Mouse (Mus musculus): ENCODE measurements around the gene Btg3.

Btg3 gene

DNA sequence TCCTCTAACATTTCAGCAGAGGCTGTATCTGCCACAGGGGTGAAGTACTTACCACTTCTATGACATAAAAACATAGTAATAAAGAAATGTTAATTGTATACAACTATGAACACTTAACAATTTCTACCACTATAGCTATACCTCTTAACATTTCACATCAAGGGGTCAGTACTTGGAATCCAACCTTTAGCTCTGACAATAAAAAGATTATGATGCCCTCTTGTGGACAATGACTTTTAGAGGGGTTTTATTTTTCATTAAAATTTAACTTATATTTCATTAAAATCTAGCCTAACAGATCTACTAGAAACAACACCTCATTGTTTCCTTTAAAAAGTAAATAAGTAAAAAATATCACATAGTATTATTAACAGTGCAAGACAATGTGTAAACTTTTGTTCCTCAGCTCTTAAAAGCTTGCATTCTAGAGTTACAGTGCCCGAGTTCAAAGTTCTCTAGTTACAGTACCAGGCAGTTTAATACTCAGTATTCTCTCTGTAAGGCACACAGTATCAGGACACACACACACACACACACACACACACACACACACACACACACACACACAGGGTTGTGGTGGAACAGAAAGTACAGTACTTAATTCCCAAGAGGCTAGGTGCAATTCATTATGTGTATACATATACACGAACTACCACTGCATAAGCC, 30.2 kb downstream of the Btg3 start:
- DNase-seq (ENCODE audit: low read depth, low spot score), result no peak

DNA sequence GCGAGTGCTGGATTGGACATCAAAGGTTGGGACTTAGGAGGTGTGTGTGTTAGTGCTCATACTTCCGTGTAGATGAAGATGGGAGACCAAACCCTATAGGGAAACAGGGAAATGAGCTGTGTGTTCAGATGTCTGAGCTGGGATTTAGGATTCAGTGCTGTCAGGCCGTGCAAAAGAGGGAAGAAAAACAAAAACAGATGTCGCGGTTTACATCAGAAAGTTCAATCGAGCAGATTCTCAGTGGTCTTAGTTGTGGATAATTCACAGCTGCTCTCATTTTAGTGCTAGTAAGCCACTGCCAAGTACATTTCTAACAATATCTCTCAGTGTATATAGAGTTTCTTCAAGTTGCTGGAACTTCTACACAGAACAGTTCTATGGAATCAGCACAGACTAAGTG, 33.2 kb downstream of the Btg3 start:
- DNase-seq (ENCODE audit: low read depth, low spot score), result no peak

DNA sequence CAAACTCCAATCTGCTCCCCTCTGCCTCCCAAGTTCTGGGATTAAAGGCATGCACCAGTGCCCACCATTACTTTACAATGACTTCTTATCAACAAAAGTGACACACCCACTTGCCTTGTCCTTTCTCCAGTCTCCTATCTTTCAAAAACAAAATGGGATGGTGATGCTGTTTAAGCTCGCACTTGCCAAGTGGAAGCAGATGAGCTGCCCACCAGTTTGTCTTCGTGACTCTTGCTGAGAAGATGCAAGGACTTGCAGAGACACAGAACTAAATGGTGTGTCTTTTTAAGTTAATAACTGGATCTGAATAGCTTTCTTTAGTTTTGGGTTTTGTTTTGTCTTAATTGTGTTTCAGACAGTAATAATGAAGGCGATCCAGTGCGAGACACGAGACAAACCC, 34.2 kb downstream of the Btg3 start:
- DNase-seq (ENCODE audit: low read depth, low spot score), result no peak

DNA sequence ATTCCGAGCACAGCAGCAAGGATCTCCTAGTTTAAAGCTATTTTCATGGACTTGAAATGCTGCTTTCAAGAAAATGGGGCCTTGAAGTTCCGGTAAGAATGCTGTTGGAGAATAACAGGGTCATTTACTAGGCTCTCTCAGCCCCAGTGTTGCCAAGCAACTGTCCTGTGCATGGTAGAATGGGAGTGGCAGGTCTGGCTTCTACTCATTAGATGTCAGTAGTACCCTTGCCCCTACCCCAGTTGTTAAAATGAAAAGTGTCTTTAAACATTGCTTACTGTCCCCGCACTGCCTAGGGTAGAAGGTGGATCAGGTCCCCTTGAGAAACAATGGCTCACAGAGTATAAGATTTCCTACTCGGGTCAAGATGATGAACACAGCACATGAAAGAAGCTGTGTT, 35.6 kb downstream of the Btg3 start:
- no peak for DNase-seq (ENCODE audit: low read depth, low spot score)

DNA sequence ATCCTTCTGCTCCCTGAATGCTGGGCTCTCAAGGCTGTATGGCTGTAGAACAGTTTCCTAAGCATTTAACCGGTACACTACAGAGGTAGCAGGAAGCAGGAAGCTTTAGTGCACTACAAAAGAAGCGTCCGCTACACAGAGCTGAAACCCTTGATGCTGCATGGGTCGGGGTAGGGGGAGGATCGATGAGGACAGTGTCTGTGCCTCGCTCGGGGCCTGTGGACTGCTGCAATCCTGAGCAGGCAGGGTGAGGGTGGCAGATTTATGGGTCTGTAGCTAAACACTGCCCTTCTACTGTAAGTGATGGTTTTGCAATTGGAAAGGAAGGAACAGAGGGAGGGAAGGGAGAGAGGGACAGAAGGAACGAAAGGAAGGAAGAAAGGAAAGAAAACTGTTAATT, 39.8 kb downstream of the Btg3 start:
- no peak for DNase-seq (ENCODE audit: low read depth, low spot score)

DNA sequence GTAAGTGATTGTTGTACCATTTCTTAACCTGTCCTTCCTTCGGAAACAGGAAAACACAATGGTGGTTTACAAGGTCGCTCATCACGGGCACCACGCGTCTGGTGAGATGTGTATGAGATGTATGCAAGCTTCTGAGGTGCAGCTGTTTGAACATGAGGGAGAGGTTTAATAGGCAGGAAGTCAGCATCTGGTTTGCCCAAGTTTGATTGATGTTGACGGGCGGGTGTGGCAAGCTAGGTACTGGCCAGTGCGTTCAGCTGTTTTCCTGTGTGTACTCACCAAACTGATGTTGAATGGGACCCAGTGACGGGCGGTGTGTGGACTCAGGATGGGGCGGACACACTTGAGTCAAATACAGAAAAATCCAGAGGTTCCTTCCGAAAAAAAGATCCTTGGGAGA, 49.0 kb downstream of the Btg3 start:
- DNase-seq (ENCODE audit: low read depth, low spot score), result no peak

DNA sequence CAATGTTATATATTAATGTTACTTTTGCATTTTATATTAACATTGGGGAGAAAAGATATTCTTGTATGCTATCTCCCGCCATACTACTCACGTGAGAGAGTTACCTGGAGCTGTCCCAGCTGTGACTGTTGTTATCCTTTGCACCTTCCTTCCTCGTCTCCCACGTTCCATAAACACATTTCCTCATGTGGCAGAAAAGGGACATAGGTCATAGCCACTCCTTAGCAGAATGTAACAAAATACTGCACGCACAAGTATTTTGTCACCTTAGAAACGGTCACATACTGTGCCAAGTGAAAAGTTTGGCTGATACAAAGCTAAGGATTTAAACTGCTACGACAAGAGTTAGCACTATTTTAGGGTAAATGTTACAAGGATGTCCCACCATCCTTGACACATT, 49.4 kb downstream of the Btg3 start:
- DNase-seq (ENCODE audit: low read depth, low spot score), result no peak

DNA sequence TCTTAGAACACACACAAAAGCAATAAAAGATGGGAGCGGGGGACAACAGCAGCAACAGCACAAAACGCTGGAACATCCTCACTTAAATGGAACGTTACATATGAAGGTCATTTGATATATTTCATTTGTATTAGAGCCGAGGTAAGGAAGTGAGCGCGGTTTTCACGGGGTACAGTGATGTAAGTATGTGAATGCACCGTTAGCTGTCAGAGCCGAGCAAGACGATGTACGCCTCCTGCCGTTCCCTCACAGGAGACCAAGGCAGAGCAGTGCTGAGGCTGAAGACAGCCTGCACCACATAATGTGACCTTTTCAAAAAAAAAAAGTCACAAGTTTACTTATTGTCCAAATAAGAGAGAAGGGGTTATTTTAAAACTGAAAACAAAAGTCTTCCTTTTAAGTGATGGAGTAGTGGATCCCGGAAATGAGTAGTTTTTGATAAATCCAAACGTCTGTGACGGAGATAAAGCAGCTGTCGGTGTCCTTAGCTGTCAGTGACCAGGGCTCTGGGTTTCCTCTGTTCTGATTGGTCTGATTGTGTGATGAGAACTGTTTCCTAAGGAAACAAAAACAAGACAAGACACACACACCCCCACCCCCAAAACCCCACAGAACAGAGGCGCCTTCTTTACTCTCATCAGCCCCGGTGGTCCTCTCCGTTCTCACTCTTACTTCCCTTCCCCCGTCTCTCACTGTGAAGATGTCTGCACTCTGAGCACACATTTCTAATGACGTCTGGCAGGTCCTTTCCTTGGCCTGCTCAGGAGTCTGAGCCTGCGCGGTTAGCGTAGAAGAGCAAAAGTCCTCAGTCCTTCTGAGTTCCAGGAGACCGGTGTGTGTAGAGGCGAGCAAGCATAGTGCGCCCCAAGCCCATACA, 50.8 kb downstream of the Btg3 start:
- DNase-seq (ENCODE audit: low read depth, low spot score), result no peak

DNA sequence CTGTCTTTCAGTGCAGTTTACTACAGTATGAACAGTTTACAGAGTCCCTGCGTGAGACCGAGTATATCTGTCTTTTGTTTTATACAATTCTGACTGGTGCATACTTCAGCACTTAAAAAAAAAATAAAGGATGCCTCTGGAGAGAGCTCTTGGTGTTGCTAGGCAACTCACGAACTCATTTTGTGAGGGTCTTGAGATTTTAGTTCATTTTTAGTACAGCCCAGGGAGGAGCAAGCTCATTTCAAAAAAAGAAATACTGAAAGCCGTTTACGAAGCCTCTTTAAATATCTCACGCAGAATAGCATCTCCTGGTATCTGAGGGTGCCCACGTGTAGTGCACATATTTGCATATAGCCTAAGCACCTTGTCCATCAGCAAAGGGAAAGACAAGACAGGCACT, 54.9 kb downstream of the Btg3 start:
- DNase-seq (ENCODE audit: low read depth, low spot score), result peak; percentile 76

DNA sequence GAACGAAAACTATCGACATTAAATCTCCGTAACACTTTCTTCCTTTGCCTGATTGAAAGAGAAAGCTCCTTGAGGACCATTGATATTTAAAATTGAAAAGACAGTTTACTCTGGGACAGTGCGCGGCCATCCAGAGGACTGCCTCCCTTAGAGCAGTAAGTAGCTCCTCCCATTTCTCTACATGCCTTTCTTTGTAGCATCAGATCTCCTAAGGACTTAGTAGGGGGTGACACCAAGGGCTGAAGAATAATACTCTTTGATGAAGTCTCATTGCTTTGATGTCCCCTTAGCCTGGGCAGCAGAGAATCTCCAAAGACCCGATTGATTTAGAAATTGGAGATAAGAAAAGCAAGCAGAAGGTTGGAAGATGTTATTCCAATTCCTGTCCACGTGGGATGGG, 55.4 kb downstream of the Btg3 start:
- no peak for DNase-seq (ENCODE audit: low read depth, low spot score)

DNA sequence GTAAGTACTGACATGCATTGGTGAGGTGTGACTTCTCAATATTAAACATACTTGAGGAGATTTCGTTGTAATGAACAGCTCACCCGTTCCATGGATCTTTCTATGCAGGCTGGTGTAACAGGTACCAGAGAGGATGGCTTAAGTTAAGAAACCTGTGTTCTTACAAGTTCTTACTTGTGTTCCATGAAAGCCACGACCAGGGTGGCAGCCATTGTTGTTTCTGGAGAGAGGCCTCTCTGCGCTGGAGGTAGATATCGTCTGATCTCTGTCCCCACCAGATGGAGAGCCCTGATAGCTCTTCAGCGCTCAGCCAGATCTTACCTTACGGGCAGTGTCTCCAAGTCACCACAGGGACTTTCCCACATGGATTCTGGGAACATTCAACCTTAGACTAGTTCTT, 57.3 kb downstream of the Btg3 start:
- no peak for DNase-seq (ENCODE audit: low read depth, low spot score)

DNA sequence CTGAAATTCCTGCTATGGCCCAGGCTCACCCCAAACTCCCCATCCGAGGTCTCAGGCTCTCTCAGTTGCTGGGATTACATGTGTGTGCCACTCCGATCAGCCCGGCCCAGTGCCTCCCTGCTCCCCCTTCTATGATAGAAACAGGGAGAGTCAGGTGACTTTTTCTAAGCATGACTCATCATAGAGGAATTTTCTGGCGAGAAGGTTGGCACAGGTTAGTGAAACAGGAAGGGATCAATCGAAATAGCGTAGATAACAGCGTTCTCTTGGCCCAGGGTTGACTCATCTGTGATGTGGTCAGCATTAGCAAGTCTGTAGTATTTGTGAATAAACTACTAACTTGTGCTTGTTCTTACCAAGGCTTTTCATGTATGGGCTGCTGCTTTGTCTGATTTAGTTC, 59.0 kb downstream of the Btg3 start:
- no peak for DNase-seq (ENCODE audit: low read depth, low spot score)

DNA sequence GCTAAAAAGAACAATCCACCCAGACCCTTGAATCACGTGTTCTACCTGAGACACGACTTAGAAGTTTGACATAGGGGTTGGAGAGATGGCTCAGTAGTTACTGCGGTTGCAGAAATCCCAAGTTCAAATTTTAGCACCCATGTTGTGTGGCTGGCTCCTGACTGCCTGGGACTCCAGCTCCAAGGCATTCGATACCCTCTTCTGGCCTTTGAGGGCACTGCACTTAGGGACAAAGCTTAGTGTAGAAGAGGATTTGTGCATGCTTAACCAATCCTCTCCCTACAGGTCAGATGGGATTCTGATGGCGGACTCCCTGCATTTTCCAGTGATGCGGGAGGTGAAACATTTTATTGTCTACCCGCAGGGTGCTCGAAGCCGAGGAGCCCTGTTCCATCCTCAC, 60.1 kb downstream of the Btg3 start:
- no peak for DNase-seq (ENCODE audit: low read depth, low spot score)

DNA sequence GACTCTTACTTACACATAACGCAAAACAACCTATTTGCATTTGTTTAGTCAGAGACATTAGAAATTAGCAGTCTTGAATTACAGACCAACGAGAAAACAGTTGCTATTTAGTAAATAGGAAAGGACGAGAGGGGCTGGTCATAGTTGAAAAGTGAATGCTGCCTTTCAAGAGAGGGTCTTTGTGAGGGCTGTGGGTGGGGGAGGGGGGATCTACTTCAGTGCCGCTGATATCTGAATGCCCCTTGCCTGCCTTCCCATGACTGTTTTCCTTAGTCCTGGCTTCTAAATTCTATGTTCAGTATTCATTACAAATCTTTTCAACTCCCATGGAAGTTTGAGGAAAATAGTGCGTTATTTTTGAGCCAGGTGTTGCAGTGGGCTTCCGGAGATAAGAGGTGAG, 63.0 kb downstream of the Btg3 start:
- DNase-seq (ENCODE audit: low read depth, low spot score), result no peak

DNA sequence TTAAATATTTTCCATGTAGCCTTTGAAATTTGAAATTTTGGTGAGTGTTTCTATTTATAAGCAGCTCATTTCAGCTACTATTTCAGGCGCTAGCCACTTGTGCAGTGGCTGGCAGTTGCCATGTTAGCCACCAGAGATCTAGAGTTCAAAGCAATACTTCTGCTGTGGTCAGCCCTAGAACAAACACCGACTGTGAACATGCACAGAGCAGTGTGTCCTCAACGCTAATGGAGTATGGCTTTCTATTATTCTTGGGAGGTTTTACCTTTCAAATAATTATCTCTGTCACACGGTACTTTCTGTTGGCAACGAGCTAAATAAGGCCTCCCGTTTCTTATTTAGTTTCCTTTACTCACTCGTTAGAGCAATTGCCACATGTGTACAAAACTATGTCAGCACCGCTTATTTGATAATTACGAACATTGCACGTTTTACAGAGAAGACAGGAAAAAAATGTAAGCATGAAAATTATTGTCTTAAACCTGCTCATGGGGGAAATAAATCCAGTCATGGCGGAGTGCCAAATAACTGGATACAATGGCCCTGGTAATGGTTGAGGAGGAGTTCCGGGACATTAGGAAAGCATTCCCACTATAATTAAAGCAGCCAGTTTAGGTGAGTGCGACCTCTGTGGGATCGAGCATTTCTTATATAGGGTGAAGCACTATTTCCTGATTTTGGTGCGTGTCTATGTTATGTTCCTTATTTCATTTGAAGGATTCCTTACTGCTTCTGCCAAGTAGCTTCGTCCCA, 63.7 kb downstream of the Btg3 start:
- no peak for DNase-seq (ENCODE audit: low read depth, low spot score)

DNA sequence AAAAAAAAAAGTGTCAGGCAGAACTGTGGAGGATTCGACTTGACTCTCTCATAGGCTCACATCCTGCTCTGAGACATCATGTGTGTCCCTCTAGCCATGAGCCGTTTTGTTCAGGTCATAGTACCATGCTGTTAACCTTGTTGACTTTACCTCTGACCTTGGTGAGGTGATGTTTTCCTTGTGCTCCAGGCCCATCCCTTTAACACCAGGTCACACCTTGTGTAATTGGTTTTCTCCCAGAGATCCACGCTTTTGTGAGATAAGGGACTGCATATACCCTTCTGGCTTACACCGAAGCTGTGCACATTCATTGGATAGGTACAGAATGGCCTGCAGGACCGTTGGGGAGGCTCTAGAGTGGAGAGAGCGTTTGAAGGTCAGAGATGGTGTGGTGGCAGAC, 67.7 kb downstream of the Btg3 start:
- DNase-seq (ENCODE audit: low read depth, low spot score), result no peak

DNA sequence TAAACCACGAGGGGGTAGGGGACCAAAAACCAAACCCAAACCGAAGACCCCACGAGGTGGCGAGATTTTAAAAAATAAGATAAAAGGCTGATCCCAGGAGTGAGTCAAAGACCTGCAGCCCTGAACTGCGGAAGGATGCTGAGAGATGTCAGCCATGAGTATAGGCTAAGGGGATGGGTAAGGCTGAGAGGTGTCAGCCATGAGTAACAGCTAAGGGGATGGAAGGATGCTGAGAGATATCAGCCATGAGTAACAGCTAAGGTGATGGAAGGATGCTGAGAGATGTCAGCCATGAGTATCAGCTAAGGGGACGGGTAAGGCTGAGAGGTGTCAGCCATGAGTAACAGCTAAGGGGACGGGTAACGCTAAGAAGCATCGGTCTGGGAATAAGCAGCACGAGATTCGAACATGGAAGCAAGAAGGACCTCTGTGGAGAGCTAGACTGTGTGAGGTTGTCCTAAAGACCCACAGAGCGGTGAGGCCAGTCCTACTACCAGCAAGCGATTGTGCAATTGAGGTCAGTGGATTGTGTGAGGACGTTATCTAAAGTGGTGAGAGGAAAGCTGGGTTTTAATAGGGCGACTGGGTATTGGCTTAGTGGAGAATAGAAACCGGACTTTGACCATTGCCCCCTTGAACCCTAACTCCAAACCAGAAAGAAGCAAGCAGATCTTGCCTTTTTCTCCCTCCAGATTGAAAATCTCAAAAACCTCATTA, 69.4 kb downstream of the Btg3 start:
- no peak for DNase-seq (ENCODE audit: low read depth, low spot score)

DNA sequence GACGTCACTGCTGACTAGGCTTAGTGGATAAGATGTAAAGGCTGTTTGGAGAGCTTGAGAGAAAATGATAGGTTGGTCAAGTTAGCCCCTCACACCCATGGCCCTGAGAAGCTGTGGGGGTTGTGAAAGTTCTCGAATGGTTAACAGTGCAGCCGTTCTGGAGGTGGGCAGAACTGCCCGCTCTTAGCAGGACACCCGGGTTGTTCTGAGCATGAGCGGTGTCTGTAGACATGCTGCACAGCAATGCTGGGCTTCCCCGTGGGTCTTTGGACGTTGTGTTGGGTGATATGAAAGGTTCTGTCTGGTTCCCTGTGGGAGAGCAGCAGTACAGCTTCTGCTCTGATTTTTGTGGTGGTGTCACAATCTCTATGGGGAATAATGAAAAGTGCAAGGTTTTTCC, 70.4 kb downstream of the Btg3 start:
- no peak for DNase-seq (ENCODE audit: low read depth, low spot score)

DNA sequence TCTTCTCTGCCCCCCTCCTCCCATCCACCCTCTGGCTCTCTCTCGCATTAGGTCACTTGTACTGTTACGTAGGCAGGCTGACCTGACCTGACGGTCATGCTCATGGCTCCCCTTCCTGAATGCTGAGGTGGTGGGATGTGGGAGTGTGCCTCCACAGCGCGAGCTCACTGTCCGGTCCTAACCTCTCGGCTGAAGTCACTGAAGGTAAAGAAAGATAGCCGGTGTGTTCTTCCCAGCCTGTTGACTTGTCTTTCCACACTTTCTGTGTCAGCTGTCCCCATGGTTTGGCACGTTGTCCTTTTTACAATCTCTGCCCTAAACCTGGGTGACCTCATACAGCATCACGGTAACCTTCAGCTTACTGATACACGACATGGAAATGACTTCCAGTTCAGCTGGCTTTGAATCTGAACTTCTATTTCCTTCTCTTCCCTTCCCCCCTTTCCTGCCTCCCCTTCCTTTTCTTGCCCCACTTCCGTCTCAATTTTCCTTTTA, 71.3 kb downstream of the Btg3 start:
- DNase-seq (ENCODE audit: low read depth, low spot score), result no peak

DNA sequence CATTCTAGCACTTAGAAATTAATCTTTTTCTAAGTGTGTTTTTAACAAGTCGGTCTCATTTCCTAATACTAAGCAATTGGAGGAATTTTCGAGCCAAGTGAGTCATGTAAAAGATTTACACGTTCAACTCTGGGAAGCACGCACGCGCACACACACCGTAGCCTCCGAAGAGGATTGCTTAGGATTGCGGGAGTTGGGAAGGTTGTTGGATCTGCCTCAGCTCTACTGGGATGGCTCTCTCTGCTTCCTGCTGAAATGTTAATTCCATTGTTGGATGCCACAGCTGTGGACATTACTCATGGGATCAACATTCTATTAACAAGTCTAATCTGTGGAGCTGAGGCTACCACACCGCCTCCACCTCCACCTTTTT, 74.3 kb downstream of the Btg3 start:
- peak; percentile 65 for DNase-seq (ENCODE audit: low read depth, low spot score)

DNA sequence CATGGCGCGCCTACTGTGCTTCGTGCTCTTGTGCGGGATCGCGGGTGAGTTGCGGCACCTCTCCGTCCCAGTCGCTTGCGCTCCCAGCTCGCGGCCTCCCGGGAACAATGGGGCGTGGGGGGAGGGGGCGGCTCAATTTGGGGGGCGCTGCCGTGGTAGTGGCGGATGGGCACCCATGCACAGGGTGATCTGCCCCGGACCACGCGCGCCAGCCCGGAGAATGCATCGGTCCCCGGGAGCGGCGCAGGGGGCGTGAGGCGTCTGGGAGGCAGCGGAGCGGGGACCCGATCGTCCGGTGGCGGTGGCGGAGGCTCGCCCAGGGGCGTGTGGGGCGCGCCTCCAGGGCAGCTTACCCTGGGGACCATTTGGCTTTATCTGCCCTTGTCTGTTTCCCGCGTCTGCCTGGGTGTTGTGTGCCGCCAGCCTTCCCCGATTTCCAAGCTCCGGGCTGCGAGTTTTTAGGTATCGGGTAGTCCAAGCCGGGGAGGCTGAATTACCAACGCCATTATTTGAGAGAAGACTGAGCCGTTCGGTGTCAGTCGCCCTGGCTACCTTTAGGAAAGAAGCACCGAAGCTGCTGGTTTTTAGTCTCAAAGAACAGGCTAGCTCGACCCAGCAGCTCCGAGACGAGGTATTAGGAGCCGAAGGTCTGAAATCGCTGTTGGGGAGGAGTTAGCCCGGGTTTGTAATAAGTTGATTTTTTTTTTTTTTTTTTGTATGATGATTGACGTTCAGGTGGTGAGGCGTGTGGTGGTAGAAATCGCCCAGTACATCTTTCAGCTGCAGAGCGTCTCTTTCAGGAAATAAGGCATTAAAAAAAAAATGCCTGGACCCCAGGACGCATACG, 74.9 kb downstream of the Btg3 start:
- DNase-seq (ENCODE audit: low read depth, low spot score), result no peak

All from telencephalon, adult 2 months (tissue).